Mouse (Mus musculus): ENCODE data around the gene Wdr18. TPM values are rescaled to one million over a fixed set of nuclear protein-coding genes. Genes with fewer than 3 reads are reported as not detected.

Wdr18 gene
- total RNA-seq (2021), result 10 to 100 TPM; 20.5 to 30.1 TPM

- peak; percentile 99 for DNase-seq (ENCODE audit: low spot score)
These were observed at the start of gene Wdr18 for GRCm38 (mm10) chr10:79959847-79960601. TSS of gene Wdr18 (plus strand) at chr10:79960152.

GRCm38 (mm10) chr10:79910556-79910955 lies 49.4 kb upstream of the Wdr18 start, which contains the start of gene Gm26602:
TSS of gene Gm26602 (plus strand) at chr10:79910856.
- no peak for DNase-seq (ENCODE audit: low spot score)
- intact Hi-C loops (cut with DNase I), result no loop called here

More at GRCm38 (mm10) chr10:79959847-79960601, at the start of gene Wdr18:
- intact Hi-C loops (cut with DNase I), result loop anchor here (1.0 kb wide), 1 partner anchor 23 kb away; no protein-coding TSS in a partner anchor

- no peak for DNase-seq (ENCODE audit: low spot score)
- intact Hi-C loops (cut with DNase I), result no loop called here
These were observed 47.5 kb upstream of the Wdr18 start for GRCm38 (mm10) chr10:79912412-79912811.

- intact Hi-C loops (cut with DNase I), result no loop called here
- DNase-seq (ENCODE audit: low spot score), result no peak
These were observed 45.6 kb upstream of the Wdr18 start for GRCm38 (mm10) chr10:79914131-79914947.

GRCm38 (mm10) chr10:79914948-79915596 lies 44.9 kb upstream of the Wdr18 start:
- intact Hi-C loops (cut with DNase I), result no loop called here
- no peak for DNase-seq (ENCODE audit: low spot score)

- DNase-seq (ENCODE audit: low spot score), result no peak
- intact Hi-C loops (cut with DNase I), result no loop called here
These were observed 43.9 kb upstream of the Wdr18 start for GRCm38 (mm10) chr10:79916081-79916480.

- intact Hi-C loops (cut with DNase I), result no loop called here
- peak; percentile 78 for DNase-seq (ENCODE audit: low spot score)
These were observed 43.0 kb upstream of the Wdr18 start, which contains the start of gene Kiss1r for GRCm38 (mm10) chr10:79916808-79917531. TSS of gene Kiss1r (plus strand) at chr10:79916971.

- no peak for DNase-seq (ENCODE audit: low spot score)
- intact Hi-C loops (cut with DNase I), result no loop called here
These were observed 42.3 kb upstream of the Wdr18 start for GRCm38 (mm10) chr10:79917532-79918100.

GRCm38 (mm10) chr10:79918231-79919078 lies 41.5 kb upstream of the Wdr18 start:
- DNase-seq (ENCODE audit: low spot score), result no peak
- intact Hi-C loops (cut with DNase I), result no loop called here

- intact Hi-C loops (cut with DNase I), result no loop called here
- no peak for DNase-seq (ENCODE audit: low spot score)
These were observed 40.6 kb upstream of the Wdr18 start for GRCm38 (mm10) chr10:79919251-79919849.

- DNase-seq (ENCODE audit: low spot score), result no peak
- intact Hi-C loops (cut with DNase I), result no loop called here
These were observed 39.7 kb upstream of the Wdr18 start for GRCm38 (mm10) chr10:79920056-79920890.

GRCm38 (mm10) chr10:79920958-79921535 lies 38.9 kb upstream of the Wdr18 start, which contains the start of gene R3hdm4:
TSS of gene R3hdm4 (minus strand) at chr10:79921208.
- no peak for DNase-seq (ENCODE audit: low spot score)
- intact Hi-C loops (cut with DNase I), result no loop called here

GRCm38 (mm10) chr10:79921572-79921971 lies 38.4 kb upstream of the Wdr18 start:
- DNase-seq (ENCODE audit: low spot score), result no peak

GRCm38 (mm10) chr10:79924998-79925784 lies 34.8 kb upstream of the Wdr18 start:
- intact Hi-C loops (cut with DNase I), result loop anchor here (1.0 to 2.0 kb wide), 4 partner anchors 33 to 90 kb away; no protein-coding TSS in a partner anchor
- DNase-seq (ENCODE audit: low spot score), result peak; percentile 77

More at GRCm38 (mm10) chr10:79921572-79921971, 38.4 kb upstream of the Wdr18 start:
- intact Hi-C loops (cut with DNase I), result no loop called here

GRCm38 (mm10) chr10:79925785-79926490 lies 34.0 kb upstream of the Wdr18 start:
- no peak for DNase-seq (ENCODE audit: low spot score)
- intact Hi-C loops (cut with DNase I), result loop anchor here (1.0 to 2.0 kb wide), 5 partner anchors 32 to 191 kb away; no protein-coding TSS in a partner anchor

All from heart, postnatal 25 days (tissue).